Mouse (Mus musculus) C2C12 (cell line): ENCODE results near the gene Mybph. TPM values are rescaled to one million over a fixed set of nuclear protein-coding genes. Genes with fewer than 3 reads are reported as not detected.
"Not testable (repeated sequence)": the region's sequence is repeated elsewhere in the genome, so short reads cannot be mapped to it uniquely, and the experiment has no call there.

Experiments
- H3K27me3 ChIP-seq: one replicate; pipeline ENCODE4 v1.6.1; 2011; ENCODE audit not compliant: control insufficient read depth, insufficient read depth, insufficient read length
- H3K36me3 ChIP-seq: one replicate; pipeline ENCODE4 v1.6.1; 2011; ENCODE audit not compliant: control insufficient read depth, insufficient read depth
- H3K4me3 ChIP-seq: one replicate; pipeline ENCODE4 v1.5.1; 2011; ENCODE audit warnings: mild to moderate bottlenecking, control low read depth; ENCODE audit not compliant: poor library complexity, insufficient read depth, severe bottlenecking
- H3K79me2 ChIP-seq: one replicate; pipeline ENCODE4 v1.6.1; 2011; ENCODE audit not compliant: control insufficient read depth, insufficient read depth
- H3K79me3 ChIP-seq: one replicate; pipeline ENCODE4 v1.6.1; 2011; ENCODE audit warnings: low read depth, control low read depth
- H3ac ChIP-seq: one replicate; pipeline ENCODE3; 2011; ENCODE audit warnings: low read depth; ENCODE audit not compliant: control insufficient read depth, insufficient read length
- CEBPB ChIP-seq: IDR thresholded peaks from one replicate; pipeline ENCODE4 v1.6.1; 2011; ENCODE audit warnings: low read depth, mild to moderate bottlenecking, control low read depth, moderate library complexity
- CTCF ChIP-seq: IDR thresholded peaks from one replicate; pipeline ENCODE4 v1.5.1; 2011; ENCODE audit not compliant: control insufficient read depth, insufficient read depth, insufficient read length
- FOSL1 ChIP-seq: IDR thresholded peaks from one replicate; pipeline ENCODE4 v1.8.0; 2011; ENCODE audit warnings: mild to moderate bottlenecking, low read length; ENCODE audit not compliant: poor library complexity, insufficient read depth, severe bottlenecking
- MAX ChIP-seq: IDR thresholded peaks from one replicate; pipeline ENCODE4 v1.6.1; 2011; ENCODE audit warnings: mild to moderate bottlenecking, control low read depth
- MYOD1 ChIP-seq: IDR thresholded peaks from one replicate; pipeline ENCODE4 v1.6.1; 2011; ENCODE audit warnings: low read depth; ENCODE audit not compliant: control insufficient read depth, insufficient read length
- MYOG ChIP-seq: IDR thresholded peaks from one replicate; pipeline ENCODE4 v1.6.1; 2011; ENCODE audit not compliant: control insufficient read depth, insufficient read length; ENCODE audit errors: extremely low read depth
- USF1 ChIP-seq: IDR thresholded peaks from one replicate; pipeline ENCODE4 v1.6.1; 2011; ENCODE audit warnings: low read depth, mild to moderate bottlenecking, control low read depth, moderate library complexity
- polyA plus RNA-seq: library from polyadenylated mRNA; unstranded; fragments of >200 nt; fragmentation: generic; extraction: Trizol; gene quantifications from one replicate; pipeline ENCODE4 v1.2.1, GENCODE M21; 2012; ENCODE audit warnings: missing spikeins

Mybph gene
- polyA plus RNA-seq, 1 experiment: 1.4 TPM

DNA sequence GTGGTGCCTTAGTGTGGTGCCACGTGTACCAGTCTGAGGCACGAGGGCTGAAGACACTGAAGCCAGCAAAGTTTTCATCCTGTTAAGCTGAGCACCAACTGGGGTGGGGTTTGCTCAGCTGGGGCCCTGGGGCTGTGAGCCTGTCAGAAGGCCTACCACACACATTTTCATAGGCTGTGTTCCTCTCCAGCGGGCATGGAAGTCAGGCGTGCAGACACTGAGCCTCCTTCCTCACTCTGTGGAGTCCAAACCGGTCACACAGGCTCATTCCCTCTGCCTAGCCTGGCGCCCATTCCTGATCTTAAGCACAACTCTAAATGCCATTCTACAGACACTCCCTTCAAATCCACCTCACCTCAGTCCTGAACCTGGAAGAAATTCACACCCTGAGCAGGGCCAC, 50.3 kb downstream of the Mybph start:
- Histone ChIP-seq H3K79me2 (no peaks in the 10 kb centered on the region), H3K4me3 (no peak overlapping the region), H3K79me3 (no peaks in the 10 kb centered on the region), H3K27me3 (peaks cover 9% of the 10 kb centered on the region), H3K36me3 (no peaks in the 10 kb centered on the region), H3ac (no peak overlapping the region)
- TF ChIP-seq FOSL1 (no peak), MAX (no peak), MYOG (no peak), CTCF (no peak)

DNA sequence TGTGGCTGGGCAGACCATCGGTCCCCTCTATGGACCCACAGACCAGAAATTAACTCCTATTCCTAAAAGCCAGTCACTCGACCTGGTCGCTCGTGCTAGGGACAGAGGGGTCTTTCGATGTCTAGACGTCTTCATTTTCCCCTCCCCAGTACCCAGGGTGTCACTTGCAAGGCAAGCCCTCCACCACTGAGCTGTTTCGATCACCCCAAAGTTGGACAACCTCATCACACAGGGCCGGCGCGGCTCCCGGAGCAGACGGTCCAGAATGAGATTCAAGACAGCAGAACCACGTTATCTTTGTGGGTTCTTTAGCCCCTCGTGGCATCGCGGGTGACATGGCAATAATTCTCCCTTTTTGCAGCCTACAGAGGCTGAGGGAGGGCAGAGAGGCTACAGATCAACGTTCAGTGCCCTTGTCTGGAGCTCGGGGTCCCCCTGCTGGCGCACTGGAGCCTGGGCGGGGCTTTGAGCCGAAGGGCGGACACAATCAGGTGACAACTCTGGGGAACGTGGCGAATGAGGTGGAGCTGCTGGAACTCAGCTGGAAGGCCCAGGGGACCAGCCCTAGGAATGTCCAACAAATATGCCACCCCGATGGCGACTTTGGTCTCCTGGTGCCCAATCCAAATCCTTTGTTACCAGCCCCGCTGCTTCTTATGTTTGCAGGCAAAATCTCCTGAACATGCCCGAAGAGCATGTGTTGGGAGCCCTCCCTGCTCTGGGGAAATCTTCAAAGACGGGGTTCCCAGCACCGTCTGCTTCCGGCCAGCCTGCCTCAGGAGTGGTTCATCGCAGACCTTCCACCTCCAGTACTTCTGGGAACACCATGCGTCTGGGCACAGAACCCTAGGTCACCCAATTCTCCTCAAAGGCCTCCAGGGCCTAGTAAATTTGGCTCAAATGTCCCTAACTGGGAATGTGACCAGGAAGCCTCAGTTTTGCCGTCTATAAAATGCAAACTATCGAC, 51.0 kb downstream of the Mybph start:
- H3K79me2 ChIP-seq: no peaks in the 10 kb centered on the region
- no peak overlapping the region for H3ac ChIP-seq
- TF ChIP-seq MYOD1: no peak
- peak; percentile 85 for TF ChIP-seq CTCF
- no peaks in the 10 kb centered on the region for H3K79me3 ChIP-seq
- peaks cover 9% of the 10 kb centered on the region for H3K27me3 ChIP-seq
- no peaks in the 10 kb centered on the region for H3K36me3 ChIP-seq
- no peak overlapping the region for H3K4me3 ChIP-seq

DNA sequence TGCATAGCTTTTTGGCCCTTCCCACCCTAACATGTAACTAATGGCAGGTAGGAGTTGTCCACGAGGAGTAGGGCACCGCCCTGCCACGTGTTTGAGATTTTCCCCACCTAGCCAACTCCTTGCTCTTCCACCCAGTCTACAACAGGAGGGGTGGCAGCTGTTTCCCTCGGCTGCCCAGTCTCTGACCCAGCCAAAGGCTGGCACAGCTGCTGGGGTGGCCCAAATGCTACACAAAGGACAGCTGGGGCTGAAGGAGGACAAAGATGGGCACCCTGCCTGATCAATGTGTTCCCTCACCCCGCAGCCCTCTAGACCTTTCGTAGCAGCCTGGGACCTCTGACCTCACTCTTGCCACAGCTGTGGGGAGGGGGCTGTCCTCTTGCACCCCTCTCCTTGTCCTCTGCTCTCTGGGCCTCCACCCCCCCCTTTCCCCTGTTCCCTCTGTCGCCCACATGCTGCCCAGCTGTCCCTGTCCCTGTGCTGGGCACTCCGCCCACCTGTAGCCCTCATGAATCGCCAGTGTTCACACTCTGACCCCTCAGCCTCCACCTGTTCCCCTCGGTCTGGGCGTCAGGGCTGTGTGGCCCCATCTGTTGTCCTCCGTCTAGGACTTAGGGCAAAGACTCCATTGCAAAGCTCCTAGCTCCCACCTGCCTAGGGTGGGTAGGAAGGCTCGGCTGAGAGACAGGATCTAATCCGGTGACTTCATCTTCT, 51.9 kb downstream of the Mybph start:
- Histone ChIP-seq H3K79me3 (no peaks in the 10 kb centered on the region), H3ac (no peak overlapping the region), H3K4me3 (no peak overlapping the region), H3K27me3 (peaks cover 3% of the 10 kb centered on the region), H3K79me2 (no peaks in the 10 kb centered on the region), H3K36me3 (no peaks in the 10 kb centered on the region)
- TF ChIP-seq FOSL1: no peak
- TF ChIP-seq MYOD1: peak; percentile 11

DNA sequence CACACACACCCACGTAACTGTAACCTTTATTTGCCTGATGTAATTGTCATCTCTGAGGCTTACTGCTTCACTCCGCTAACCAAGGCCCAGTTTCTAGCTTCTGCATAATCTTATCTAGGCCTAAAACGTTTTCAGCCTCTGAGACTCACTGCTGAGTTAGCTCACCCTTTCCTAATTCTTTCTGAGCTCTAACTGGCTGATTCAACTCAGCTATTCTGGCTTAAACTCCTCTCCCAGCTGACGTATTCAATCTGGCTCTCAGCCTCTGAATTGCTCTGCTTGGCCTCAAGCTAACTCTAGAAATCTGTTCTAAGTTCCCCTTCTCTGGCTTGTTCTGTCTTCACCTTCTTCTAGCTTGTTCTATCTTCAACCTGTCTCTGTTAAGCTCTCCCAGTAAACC, 53.3 kb downstream of the Mybph start:
- Histone ChIP-seq H3K27me3 (no peaks in the 10 kb centered on the region), H3K79me2 (no peaks in the 10 kb centered on the region), H3K4me3 (no peak overlapping the region), H3K79me3 (no peaks in the 10 kb centered on the region), H3ac (no peak overlapping the region), H3K36me3 (no peaks in the 10 kb centered on the region)
- TF ChIP-seq MAX (no peak), USF1 (no peak), FOSL1 (no peak), MYOG (no peak), CEBPB (no peak), MYOD1 (no peak), CTCF (no peak)

DNA sequence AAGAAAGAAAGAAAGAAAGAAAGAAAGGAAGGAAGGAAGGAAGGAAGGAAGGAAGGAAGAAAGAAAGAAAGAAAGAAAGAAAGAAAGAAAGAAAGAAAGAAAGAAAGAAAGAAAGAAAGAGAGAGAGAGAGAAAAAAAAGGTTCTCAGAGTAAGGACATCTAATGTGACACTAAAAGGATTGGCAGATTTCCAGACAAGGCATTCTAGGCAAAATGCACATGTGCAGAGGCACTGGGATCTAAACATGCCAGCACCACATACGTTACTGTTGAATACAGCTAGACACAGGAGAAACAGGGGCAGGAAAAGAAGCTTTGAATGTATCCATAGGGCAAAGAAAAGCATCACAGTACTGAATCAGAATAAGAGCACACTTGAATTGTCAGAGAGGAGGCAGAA, 56.4 kb downstream of the Mybph start:
- H3K79me2 ChIP-seq, H3ac ChIP-seq: not testable (repeated sequence)

More for the DNA sequence above, 56.4 kb downstream of the Mybph start:
- H3K27me3 ChIP-seq, H3K79me3 ChIP-seq, H3K36me3 ChIP-seq, H3K4me3 ChIP-seq: not testable (repeated sequence)

Other genes with a start within 250 kb of the Mybph start
- 0.53 TPM for gene Fmod, start 156.2 kb upstream of the Mybph start, polyA plus RNA-seq
- 10.2 TPM for gene Btg2, start 114.3 kb upstream of the Mybph start, polyA plus RNA-seq
- 0.02 TPM for gene Chit1, start 82.2 kb upstream of the Mybph start, polyA plus RNA-seq
- 0.08 TPM for gene Chil1, start 11.3 kb upstream of the Mybph start, polyA plus RNA-seq
- gene Adora1, start 42.0 kb downstream of the Mybph start, polyA plus RNA-seq: 0.05 TPM
- 22.0 TPM for gene Myog, start 96.5 kb downstream of the Mybph start, polyA plus RNA-seq
- 0.35 TPM for gene Ppfia4, start 139.5 kb downstream of the Mybph start, polyA plus RNA-seq
- gene Tmem183a, start 168.5 kb downstream of the Mybph start, polyA plus RNA-seq: 85.2 TPM
- not detected for gene 4933406M09Rik, start 192.5 kb downstream of the Mybph start, polyA plus RNA-seq
- gene Cyb5r1, start 212.1 kb downstream of the Mybph start, polyA plus RNA-seq: 68.4 TPM
- 65.7 TPM for gene Adipor1, start 221.9 kb downstream of the Mybph start, polyA plus RNA-seq